Mouse (Mus musculus): Measurements from ENCODE around the gene Bnc2. TPM values are rescaled to one million over a fixed set of nuclear protein-coding genes. Genes with fewer than 3 reads are reported as not detected.

Gene Bnc2
- total RNA-seq, 2 experiments from 2014 or later: 3.2 to 3.9 TPM

DNA sequence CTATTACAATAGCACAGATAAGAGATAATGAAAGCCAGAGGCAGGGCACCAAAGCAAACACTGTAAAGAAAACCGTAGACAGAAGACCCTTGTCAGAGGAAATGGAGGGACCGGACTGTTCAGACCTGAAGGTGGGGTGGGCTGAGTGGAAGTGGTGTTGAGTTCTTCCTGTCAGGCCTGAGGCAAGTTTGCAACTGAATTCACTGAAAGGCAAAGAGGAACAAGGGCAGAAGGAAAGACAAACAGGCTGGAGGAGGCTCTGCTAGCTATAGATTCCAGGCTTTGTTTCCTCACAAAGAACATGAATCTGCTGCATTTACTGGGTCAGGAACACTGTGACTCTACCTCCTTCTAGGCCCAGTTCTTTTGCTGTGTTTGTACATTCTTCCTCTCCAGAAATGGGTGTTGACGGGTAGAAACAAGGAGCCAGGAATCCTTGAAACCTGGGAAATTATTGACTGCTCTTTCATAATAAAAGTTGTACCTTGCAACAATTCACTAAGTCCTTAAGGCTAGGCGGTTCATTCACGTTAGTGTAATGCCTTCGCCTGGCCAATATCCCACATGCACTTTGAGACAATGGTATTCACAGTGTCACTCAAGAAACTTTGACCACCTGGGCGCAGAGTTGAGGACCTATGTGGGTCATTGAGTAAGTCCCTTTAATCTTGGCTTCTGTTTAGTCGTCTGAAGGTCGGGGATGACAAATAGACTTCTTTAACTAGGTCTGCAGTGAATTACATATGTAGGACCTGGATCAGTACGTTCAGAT lies 445.7 kb downstream of the Bnc2 start:
- intact Hi-C loops (cut with DNase I): no loop called here
- no peak for DNase-seq

DNA sequence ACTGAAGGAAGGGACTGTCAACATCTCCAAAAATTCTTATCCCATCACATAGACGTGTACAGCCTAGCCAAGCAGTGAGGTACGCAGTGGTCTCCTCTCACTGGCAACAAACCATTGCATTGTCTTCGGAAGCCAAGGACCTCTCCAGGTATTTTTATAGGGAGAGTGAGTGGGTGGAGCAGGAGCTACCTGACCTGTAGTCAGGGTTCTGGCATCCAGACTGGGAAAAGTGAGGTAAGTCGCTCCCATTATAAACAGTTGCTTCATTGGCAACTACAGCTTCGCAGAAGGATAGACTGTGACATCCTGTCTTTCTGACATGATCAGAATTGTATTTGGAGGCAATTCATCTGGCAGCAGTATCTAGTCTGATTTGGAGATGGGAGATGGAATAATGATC lies 446.5 kb downstream of the Bnc2 start:
- intact Hi-C loops (cut with DNase I): no loop called here
- no peak for DNase-seq

Other genes starting within 250 kb of the Bnc2 start
- 1 to 10 TPM; 4.7 to 4.9 TPM for gene Cntln, start 209.0 kb upstream of the Bnc2 start, total RNA-seq (2021)